Mouse (Mus musculus): Measurements from ENCODE around the gene Prf1.

DNA sequence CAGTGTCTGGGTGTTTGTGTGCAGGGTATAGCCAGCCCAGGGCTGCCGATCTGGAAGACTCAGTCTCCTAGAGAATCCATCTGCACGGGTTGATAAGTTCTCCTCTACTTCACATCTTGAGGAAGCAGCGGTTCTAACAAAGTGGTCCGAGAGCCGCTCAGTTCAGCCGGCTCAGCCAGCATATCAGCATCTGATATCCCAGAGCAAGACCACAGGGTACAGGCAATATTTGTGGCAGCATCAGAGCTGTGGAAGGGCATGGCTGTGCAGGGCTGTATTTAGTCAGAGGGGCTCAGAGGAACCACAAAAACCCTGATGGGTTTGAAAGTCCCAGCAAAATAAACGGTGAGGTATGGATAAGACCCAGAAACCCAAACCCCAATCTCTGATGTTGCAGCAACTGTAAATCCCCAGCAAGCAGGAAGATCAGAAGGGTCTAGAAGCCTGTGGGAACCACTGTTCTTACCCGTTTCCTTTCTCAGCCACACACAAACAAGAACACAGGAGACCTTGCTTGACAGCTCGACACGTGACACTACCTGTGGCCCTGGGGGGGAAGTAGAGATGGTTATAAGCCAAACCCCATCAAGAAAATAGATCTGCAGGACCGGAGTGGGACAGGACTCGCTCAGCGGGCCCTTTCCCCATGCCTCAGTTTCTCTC lies 8.4 kb downstream of the Prf1 start:
- TF ChIP-seq HCFC1 (IDR thresholded peaks at IDR 0.05; ENCODE audit: borderline replicate concordance, insufficient read depth, low read length), result no peak
- no peak for TF ChIP-seq ZC3H11A (IDR thresholded peaks at IDR 0.05; ENCODE audit: borderline replicate concordance, low read depth, low read length)
- TF ChIP-seq ZNF384 (IDR thresholded peaks at IDR 0.05; ENCODE audit: low read depth, low read length), result no peak
